Mouse (Mus musculus): ENCODE measurements around the gene Smarce1. TPM values are rescaled to one million over a fixed set of nuclear protein-coding genes. Genes with fewer than 3 reads are reported as not detected.

The Smarce1 gene
- polyA plus RNA-seq (2014; fragmentation: Nextera tagmentation; extraction: Ambion mirVana), result 223 and 226 TPM in 2 replicates

DNA sequence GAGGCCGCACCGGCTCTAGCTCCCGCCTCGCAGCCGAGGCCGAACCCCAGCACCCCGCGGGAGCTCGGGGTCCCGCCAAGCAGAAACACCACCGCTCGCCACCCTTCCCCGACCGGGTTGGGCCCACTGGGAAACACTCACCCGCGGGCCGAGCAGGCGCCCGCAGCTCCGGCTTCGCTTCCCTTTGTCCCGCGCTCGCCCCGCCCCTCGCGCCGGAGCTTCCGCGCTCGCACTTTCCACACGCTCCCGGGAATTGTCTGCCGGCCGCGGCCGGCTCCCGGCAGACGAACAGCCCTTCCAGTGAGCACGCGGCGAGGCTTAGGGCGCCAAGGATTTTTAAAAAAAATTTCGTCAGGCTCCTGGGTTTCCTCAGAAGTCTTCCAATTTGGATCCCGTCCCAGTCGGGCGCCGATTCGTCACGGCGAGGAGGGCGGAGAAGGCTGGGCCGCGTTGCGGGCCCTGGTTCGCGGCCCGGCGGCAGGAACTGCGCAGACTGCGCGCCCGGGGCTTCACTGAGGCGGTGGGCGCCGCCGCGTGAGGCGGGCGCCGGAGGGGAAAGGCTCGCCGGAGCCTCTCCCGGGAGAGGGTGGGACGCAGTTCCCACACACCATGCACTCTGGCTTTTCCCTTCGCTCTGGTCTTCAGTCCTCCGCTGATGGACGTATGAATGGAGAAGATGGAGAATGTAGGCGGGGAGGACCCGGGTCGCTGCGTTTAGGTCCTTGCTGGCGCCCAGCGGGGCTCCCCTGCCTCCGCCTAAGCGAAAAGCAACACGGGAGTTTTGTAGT, at the start of gene Smarce1:
Gene Smarce1, minus strand, starts transcription at position 757 of the 788 bp plus-strand sequence.
- Histone ChIP-seq H3K27me3 (ENCODE audit: control insufficient read depth, insufficient read depth, low read length) (no peaks in the 10 kb centered on the region), H3K36me3 (replicated peaks; ENCODE audit: control insufficient read depth, insufficient read depth, low read depth, low read length) (no peaks in the 10 kb centered on the region), H3K4me2 (ENCODE audit: low read depth, low read length) (peak within 1 kb of the TSS; percentile 68), H3K9ac (replicated peaks; ENCODE audit: low read length) (peak within 1 kb of the TSS; percentile 100), H3K9me3 (replicated peaks; ENCODE audit: control insufficient read depth, low read length) (no peaks in the 10 kb centered on the region), H3K4me3 (ENCODE audit: low read depth, low read length) (peak within 1 kb of the TSS; percentile 89), H3K4me1 (ENCODE audit: control insufficient read depth, insufficient read depth, low read length) (no peaks in the 10 kb centered on the region; the same call in 1 of the 2 replicates), H3K27ac (replicated peaks; ENCODE audit: low read depth, low read length) (peak within 1 kb of the TSS; percentile 98)
- ATAC-seq (replicated peaks; ENCODE audit: insufficient number of reproducible peaks, low FRiP score, low TSS enrichment, low read depth), result peak; percentile 83
- peak; percentile 85 for DNase-seq (ENCODE audit: low spot score)
- WGBS, result 0% methylated on average over 86 of the region's 87 CpGs

DNA sequence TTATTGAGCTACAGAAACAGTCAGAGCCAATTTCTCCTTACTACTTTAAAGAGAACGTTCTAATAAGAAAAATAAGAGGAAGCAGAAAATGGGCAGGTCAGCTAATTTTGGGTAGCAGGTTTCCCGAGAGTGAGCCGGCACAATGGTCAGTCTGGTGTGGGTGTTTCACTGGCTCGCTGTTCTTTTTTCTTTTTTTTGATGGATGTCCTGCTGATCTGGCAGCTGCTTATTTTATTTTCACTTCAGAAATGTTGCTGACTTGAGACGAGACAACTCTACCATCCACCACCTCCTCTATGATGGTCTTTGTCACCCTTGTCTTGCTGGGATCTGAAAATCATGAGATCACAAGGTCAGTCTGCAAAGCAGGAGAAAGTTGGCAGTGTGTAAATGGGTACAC, 49.2 kb upstream of the Smarce1 start:
- Histone ChIP-seq H3K9ac (replicated peaks; ENCODE audit: low read length) (no peak overlapping the region), H3K4me1 (ENCODE audit: control insufficient read depth, insufficient read depth, low read length) (no peaks in the 10 kb centered on the region), H3K36me3 (replicated peaks; ENCODE audit: control insufficient read depth, insufficient read depth, low read depth, low read length) (no peaks in the 10 kb centered on the region), H3K4me3 (ENCODE audit: low read depth, low read length) (no peak overlapping the region), H3K4me2 (ENCODE audit: low read depth, low read length) (no peak overlapping the region), H3K27me3 (ENCODE audit: control insufficient read depth, insufficient read depth, low read length) (no peaks in the 10 kb centered on the region), H3K27ac (replicated peaks; ENCODE audit: low read depth, low read length) (no peak overlapping the region), H3K9me3 (replicated peaks; ENCODE audit: control insufficient read depth, low read length) (no peaks in the 10 kb centered on the region)
- no peak for ATAC-seq (replicated peaks; ENCODE audit: insufficient number of reproducible peaks, low FRiP score, low TSS enrichment, low read depth)
- WGBS, result 67% methylated on average over 5 of the region's 5 CpGs
- DNase-seq (ENCODE audit: low spot score), result no peak

DNA sequence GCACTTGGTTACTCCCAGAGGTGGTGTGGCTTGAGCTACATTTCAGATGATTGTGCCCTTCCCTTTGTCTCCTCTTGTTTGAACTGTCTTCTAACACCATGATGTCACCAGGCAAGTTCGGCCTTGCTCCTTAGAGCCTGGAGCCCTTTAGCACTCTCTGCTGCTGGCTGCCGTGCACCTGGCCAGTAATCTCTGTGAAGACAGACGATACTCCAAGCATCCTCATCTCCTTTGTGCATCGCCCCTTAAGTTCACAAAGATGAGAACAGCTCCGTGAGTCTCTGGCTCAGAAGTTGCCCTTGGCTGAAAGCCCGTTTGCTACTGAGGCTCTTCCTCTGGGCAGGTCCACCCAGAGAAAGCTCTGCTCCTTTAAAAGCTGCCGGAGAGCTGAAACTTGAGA, 46.0 kb upstream of the Smarce1 start:
- Histone ChIP-seq H3K9ac (replicated peaks; ENCODE audit: low read length) (no peak overlapping the region), H3K4me1 (ENCODE audit: control insufficient read depth, insufficient read depth, low read length) (no peaks in the 10 kb centered on the region), H3K4me3 (ENCODE audit: low read depth, low read length) (no peak overlapping the region), H3K4me2 (ENCODE audit: low read depth, low read length) (no peak overlapping the region), H3K9me3 (replicated peaks; ENCODE audit: control insufficient read depth, low read length) (no peaks in the 10 kb centered on the region), H3K27me3 (ENCODE audit: control insufficient read depth, insufficient read depth, low read length) (no peaks in the 10 kb centered on the region), H3K36me3 (replicated peaks; ENCODE audit: control insufficient read depth, insufficient read depth, low read depth, low read length) (no peaks in the 10 kb centered on the region), H3K27ac (replicated peaks; ENCODE audit: low read depth, low read length) (no peak overlapping the region)
- ATAC-seq (replicated peaks; ENCODE audit: insufficient number of reproducible peaks, low FRiP score, low TSS enrichment, low read depth) (no peak), DNase-seq (ENCODE audit: low spot score) (peak; percentile 22)
- 53% methylated on average over 7 of the region's 7 CpGs for WGBS

DNA sequence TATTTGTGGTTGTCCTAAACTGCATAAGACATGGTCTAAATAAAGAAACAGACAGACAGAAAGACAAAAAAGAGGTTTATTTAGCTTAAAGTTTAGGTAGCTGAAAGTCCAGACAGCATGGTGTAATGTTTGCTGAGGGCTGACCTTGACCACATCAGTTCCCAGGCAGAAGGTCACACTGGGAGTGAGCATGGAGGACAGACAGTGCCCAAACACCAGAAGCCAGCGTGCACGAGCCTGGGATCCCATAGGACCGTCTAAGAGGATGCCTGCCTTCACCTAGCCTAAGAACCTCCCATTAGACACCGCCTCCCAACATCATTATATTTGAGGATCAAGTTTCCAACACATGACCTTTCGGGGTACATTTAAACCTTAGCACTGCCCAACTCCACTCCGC, 44.8 kb upstream of the Smarce1 start:
- no peak overlapping the region for H3K4me3 ChIP-seq (ENCODE audit: low read depth, low read length)
- 65% methylated on average over 6 of the region's 6 CpGs for WGBS
- no peaks in the 10 kb centered on the region for H3K9me3 ChIP-seq (replicated peaks; ENCODE audit: control insufficient read depth, low read length)
- no peak overlapping the region for H3K4me2 ChIP-seq (ENCODE audit: low read depth, low read length)
- no peak overlapping the region for H3K9ac ChIP-seq (replicated peaks; ENCODE audit: low read length)
- no peaks in the 10 kb centered on the region for H3K4me1 ChIP-seq (ENCODE audit: control insufficient read depth, insufficient read depth, low read length)
- no peaks in the 10 kb centered on the region for H3K36me3 ChIP-seq (replicated peaks; ENCODE audit: control insufficient read depth, insufficient read depth, low read depth, low read length)
- no peak for DNase-seq (ENCODE audit: low spot score)
- H3K27ac ChIP-seq (replicated peaks; ENCODE audit: low read depth, low read length), result no peak overlapping the region
- ATAC-seq (replicated peaks; ENCODE audit: insufficient number of reproducible peaks, low FRiP score, low TSS enrichment, low read depth), result no peak
- no peaks in the 10 kb centered on the region for H3K27me3 ChIP-seq (ENCODE audit: control insufficient read depth, insufficient read depth, low read length)

DNA sequence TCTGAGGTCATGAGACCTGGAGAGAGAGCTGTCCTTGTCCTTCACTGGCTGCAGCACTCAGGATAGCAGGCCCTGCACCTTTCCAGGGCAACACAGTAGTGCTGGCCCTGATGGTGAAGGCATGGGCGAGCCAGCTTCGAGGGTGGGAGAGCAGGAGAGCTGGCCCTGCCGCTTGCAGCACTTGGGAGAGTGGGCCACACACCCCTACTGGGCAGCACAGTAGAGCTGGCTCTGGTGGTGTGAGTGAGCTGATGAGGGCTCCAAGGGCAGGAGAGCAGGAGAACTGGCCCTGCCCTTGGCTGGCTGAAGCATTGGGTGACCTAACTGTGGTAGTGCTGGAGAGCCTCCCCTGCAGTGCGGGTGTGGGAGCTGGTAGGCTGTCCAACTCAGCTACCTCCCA, 41.9 kb upstream of the Smarce1 start:
- Histone ChIP-seq H3K4me1 (ENCODE audit: control insufficient read depth, insufficient read depth, low read length) (no peaks in the 10 kb centered on the region), H3K36me3 (replicated peaks; ENCODE audit: control insufficient read depth, insufficient read depth, low read depth, low read length) (no peaks in the 10 kb centered on the region), H3K4me2 (ENCODE audit: low read depth, low read length) (no peak overlapping the region), H3K9ac (replicated peaks; ENCODE audit: low read length) (no peak overlapping the region), H3K9me3 (replicated peaks; ENCODE audit: control insufficient read depth, low read length) (no peaks in the 10 kb centered on the region), H3K27ac (replicated peaks; ENCODE audit: low read depth, low read length) (no peak overlapping the region), H3K4me3 (ENCODE audit: low read depth, low read length) (no peak overlapping the region), H3K27me3 (ENCODE audit: control insufficient read depth, insufficient read depth, low read length) (no peaks in the 10 kb centered on the region)
- 76% methylated on average over 4 of the region's 4 CpGs for WGBS
- no peak for DNase-seq (ENCODE audit: low spot score)
- ATAC-seq (replicated peaks; ENCODE audit: insufficient number of reproducible peaks, low FRiP score, low TSS enrichment, low read depth), result no peak

DNA sequence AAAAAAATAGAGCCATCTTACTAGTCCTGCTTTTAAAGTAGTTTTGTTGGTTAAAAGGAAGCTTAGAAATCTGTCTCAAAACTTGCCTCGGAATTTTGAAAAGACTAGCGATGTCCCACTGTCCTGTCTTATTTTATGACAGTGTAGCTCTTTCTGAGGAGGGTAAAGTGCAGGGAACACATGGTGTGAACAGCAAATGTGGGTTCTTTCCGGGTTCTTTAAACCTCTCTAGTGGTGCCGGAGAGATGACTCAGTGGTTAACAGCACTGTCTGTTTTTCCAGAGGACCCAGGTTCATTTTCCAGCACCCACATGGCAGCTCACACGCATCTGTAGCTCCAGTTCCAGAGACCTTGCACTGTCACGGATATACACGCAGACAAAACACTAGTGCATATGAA, 38.4 kb upstream of the Smarce1 start:
- Histone ChIP-seq H3K9ac (replicated peaks; ENCODE audit: low read length) (no peak overlapping the region), H3K27ac (replicated peaks; ENCODE audit: low read depth, low read length) (no peak overlapping the region), H3K36me3 (replicated peaks; ENCODE audit: control insufficient read depth, insufficient read depth, low read depth, low read length) (no peaks in the 10 kb centered on the region), H3K4me1 (ENCODE audit: control insufficient read depth, insufficient read depth, low read length) (no peaks in the 10 kb centered on the region), H3K9me3 (replicated peaks; ENCODE audit: control insufficient read depth, low read length) (no peaks in the 10 kb centered on the region), H3K4me2 (ENCODE audit: low read depth, low read length) (no peak overlapping the region), H3K4me3 (ENCODE audit: low read depth, low read length) (no peak overlapping the region), H3K27me3 (ENCODE audit: control insufficient read depth, insufficient read depth, low read length) (no peaks in the 10 kb centered on the region)
- WGBS, result 80% methylated on average over 7 of the region's 7 CpGs
- ATAC-seq (replicated peaks; ENCODE audit: insufficient number of reproducible peaks, low FRiP score, low TSS enrichment, low read depth) (no peak), DNase-seq (ENCODE audit: low spot score) (no peak)

DNA sequence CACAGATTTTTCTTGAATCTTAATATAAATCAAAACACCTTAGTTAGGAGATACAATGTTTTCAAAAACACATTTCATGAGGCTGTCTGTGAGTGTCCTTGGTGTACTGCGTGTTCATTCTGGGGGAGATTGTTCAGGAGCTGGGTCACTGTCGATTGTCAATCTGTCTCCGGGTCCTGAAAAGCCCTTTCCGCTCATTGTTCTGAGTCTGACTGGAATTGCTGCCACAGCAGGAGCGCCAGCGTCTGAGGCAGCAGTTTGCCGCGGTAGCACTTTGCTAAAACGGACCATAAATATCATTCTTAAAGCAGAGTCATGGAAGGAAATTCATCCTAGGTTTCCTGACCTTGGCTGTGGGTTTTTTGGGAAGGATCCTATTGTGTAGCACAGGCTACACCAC, 35.0 kb upstream of the Smarce1 start:
- DNase-seq (ENCODE audit: low spot score) (no peak), ATAC-seq (replicated peaks; ENCODE audit: insufficient number of reproducible peaks, low FRiP score, low TSS enrichment, low read depth) (no peak)
- H3K4me3 ChIP-seq (ENCODE audit: low read depth, low read length), result no peak overlapping the region
- H3K36me3 ChIP-seq (replicated peaks; ENCODE audit: control insufficient read depth, insufficient read depth, low read depth, low read length), result no peaks in the 10 kb centered on the region
- no peaks in the 10 kb centered on the region for H3K9me3 ChIP-seq (replicated peaks; ENCODE audit: control insufficient read depth, low read length)
- H3K27ac ChIP-seq (replicated peaks; ENCODE audit: low read depth, low read length), result no peak overlapping the region
- no peaks in the 10 kb centered on the region for H3K4me1 ChIP-seq (ENCODE audit: control insufficient read depth, insufficient read depth, low read length)
- H3K27me3 ChIP-seq (ENCODE audit: control insufficient read depth, insufficient read depth, low read length), result no peaks in the 10 kb centered on the region
- H3K4me2 ChIP-seq (ENCODE audit: low read depth, low read length), result no peak overlapping the region
- no peak overlapping the region for H3K9ac ChIP-seq (replicated peaks; ENCODE audit: low read length)
- 51% methylated on average over 9 of the region's 9 CpGs for WGBS

DNA sequence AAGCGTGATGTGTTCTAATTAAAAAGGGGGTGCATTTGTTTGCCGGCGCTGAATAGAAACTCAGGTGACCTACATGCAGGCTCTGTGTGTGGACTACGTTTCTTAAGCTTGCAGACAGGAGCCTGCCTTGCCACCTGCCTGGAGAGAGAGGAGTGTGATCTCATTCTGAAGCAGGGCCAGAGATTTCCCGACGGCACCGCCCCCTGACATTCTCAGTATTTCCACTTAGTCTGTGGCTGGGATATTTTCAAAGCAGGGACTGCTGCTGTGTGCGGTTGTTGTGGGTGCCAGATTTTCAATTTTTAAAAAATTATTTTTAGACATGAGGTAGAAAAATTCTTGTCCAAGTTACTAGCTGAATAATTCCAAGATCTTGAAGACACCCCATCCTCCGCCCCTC, 34.4 kb upstream of the Smarce1 start:
- H3K4me1 ChIP-seq (ENCODE audit: control insufficient read depth, insufficient read depth, low read length), result no peaks in the 10 kb centered on the region
- no peak for ATAC-seq (replicated peaks; ENCODE audit: insufficient number of reproducible peaks, low FRiP score, low TSS enrichment, low read depth)
- 73% methylated on average over 9 of the region's 9 CpGs for WGBS
- H3K36me3 ChIP-seq (replicated peaks; ENCODE audit: control insufficient read depth, insufficient read depth, low read depth, low read length), result no peaks in the 10 kb centered on the region
- no peaks in the 10 kb centered on the region for H3K9me3 ChIP-seq (replicated peaks; ENCODE audit: control insufficient read depth, low read length)
- no peak overlapping the region for H3K27ac ChIP-seq (replicated peaks; ENCODE audit: low read depth, low read length)
- DNase-seq (ENCODE audit: low spot score), result no peak
- H3K9ac ChIP-seq (replicated peaks; ENCODE audit: low read length), result no peak overlapping the region
- no peaks in the 10 kb centered on the region for H3K27me3 ChIP-seq (ENCODE audit: control insufficient read depth, insufficient read depth, low read length)
- no peak overlapping the region for H3K4me2 ChIP-seq (ENCODE audit: low read depth, low read length)
- no peak overlapping the region for H3K4me3 ChIP-seq (ENCODE audit: low read depth, low read length)
